Mouse (Mus musculus) urinary bladder, postnatal 10 days (tissue): ENCODE results near the gene Aarsd1.
"Not testable (repeated sequence)": the region's sequence is repeated elsewhere in the genome, so short reads cannot be mapped to it uniquely, and the experiment has no call there.

ENCODE experiments used
- DNase-seq: peaks from one replicate; pipeline ENCODE4 v3.0.0; 2022; ENCODE audit warnings: low spot score

Gene Aarsd1

DNA sequence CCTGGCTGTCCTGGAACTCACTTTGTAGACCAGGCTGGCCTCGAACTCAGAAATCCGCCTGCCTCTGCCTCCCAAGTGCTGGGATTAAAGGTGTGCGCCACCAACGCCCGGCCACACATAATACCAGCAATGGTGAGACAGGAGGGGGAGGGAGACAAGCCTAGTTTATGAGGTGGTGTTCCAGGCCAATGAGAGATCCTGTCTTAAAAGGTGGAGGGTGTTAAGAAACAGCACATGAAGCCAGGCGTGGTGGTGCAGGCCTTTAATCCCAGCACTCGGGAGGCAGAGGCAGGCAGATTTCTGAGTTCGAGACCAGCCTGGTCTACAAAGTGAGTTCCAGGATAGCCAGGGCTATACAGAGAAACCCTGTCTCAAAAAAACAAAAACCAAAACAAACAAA lies 39.2 kb downstream of the Aarsd1 start:
- not testable (repeated sequence) for DNase-seq

DNA sequence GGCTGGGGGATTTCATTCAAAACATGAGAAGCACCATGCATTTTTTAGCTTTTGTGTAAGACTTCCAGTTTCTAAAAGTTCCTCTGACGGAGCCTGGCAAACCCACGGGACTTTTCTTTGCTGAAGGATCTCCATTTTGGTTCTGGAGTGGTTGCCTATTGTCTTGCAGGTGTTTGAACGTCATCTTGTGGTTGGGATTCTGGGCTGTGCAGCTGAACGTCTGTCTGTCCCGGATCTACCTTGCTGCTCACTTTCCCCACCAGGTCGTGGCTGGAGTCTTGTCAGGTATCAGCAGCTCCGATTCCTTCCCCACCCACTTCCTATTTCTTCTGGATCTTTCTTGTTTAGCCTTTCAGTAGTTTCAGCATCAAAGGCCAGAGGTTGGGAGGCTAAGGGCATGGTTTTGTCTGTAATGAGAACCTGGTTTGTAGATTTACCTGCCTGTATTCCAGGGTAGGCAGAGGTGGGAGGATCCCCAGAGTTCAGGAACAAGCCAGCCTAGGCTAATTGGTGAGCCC lies 42.9 kb downstream of the Aarsd1 start:
- DNase-seq = no peak

DNA sequence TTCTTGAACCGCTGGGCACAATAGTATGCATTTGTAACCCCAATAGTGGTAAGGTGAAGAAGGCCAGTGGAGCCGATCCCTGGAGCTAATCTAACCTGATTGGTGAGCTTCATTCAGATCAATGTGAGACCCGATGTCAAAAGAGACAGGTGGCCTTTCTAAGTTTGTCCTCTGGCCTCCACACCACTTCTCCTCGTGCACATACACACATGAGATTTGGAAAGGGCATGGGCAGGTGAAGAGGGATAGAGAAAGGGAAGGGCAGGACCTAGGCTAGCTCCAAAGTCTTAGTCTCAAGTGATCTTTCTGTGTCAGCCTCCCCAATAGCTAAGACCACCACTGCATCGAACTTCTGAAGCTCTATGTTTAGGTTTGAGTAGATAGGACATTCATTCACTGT lies 47.3 kb downstream of the Aarsd1 start:
- no peak for DNase-seq

DNA sequence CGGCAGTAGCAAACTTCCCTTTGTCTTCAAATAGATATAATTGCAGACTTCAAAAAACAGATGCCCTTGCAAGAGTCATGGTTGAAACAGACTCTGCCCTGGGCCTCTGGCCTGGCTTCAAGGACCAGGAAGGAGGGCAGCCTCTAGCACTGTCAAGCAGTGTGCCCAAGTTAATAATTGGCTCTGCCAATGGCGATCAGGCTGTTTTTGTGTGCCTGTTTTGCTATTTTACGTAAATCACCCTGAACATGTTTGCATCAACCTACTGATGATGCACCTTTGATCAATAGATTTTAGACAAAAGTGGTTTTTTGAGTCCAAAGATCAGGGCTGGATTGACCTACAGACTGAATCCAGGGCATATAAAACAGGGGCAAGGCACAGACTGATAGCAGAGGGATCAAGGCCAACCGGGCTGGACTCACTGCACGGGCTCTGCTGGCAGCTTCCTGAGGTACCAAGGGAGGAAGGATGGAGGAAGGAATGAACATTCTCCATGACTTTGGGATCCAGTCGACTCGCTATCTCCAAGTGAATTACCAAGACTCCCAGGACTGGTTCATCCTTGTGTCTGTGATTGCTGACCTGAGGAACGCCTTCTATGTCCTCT lies 50.0 kb downstream of the Aarsd1 start, which contains the start of gene G6pc:
Gene G6pc (plus strand): TSS at position 236 of the 610 bp plus-strand sequence.
- DNase-seq = no peak

DNA sequence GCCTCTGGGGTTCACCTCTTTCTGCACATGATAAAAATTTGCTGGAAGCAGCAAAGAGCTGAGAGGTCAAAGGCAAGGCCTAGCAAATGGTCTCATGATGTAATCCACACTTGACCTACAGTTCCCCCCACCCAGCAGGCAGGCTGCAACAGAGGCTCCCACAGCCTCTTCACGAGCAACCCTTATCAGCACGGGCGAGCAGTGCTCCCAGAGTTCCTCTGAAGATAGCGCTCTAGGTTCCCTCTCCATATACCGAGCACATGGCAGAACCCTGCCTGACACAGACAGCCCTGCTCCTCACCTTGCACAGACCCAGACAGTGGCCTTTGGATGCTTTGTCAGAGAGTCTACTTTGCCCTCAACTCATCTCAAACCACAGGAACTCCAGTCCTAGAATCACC lies 52.9 kb downstream of the Aarsd1 start:
- no peak for DNase-seq

DNA sequence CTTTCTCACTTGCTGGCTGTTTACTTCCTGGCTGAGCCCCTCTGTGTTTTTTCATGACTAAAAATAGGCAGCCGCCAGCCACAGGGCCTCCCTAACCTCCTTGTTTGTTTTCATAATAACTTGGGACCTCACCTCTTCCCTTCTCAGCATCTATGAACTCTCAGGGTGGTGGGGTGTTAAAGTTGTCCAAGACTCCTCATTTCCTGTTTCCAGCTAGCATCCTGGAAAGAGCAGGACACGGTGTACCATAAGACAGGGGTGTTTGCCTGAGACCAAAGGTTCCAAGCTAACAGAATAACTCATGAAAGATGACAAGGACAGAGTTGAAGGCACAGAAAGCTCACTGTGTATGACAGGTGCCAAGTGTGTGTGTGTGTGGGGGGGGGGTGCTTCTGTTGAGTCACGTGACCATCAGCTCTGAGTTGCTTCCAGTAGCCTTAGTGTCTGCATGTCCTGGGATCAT lies 56.7 kb downstream of the Aarsd1 start:
- DNase-seq = no peak

DNA sequence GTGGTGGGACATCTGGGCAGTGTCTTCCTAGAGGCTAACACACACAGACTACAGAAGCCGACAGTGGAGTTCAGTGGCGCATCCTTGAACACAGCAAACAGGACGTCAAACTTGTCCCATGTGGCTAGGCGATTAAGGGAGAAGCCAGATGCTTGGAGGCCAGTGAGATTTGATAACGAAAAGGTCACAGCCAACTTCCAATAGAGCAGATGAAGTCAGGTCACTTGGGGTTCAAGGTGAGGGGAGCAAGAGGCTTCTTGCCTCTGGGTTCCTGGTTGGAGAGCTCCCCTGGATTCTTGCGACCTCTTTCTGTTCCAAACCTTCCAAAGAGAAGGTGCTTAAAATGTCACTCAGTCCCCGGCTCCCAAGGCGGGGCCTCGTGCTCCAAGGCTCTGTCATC lies 57.6 kb downstream of the Aarsd1 start:
- DNase-seq = no peak

DNA sequence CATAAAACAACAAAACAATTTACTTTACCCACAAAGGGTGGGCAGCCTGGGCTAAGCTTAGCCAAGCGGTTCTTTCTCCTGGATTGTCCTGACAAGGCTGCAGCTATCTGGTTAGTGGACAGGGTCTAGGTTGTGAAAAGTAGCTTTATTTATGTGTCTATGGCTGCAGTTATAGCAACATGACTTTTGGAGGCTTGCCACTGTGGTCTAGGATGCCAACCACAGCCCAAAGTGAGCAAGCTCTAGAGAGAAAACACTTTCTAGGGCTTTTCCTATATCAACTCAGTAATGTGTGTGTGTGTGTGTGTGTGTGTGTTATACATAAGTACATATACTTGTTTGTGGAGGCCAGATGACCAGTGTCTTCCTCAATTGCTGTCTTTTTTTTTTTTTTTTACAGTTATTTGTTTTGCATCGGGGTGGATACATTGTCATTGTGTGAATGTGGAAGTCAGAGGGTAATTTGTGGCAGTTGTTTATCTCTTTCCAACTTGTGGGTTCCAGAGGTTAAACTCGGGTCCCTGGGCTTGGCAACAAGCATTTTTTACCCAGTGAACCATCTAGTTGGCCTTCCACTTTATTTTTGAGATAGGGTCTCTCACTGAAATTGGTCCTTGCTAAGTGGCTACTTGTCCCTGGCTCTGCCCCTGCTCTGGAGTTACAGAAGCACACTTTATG lies 59.8 kb downstream of the Aarsd1 start:
- DNase-seq = no peak
